Mouse (Mus musculus) forelimb bud, embryonic 11.5 days (tissue): ENCODE measurements around the gene Nlk.
"Not testable (repeated sequence)": the region's sequence is repeated elsewhere in the genome, so short reads cannot be mapped to it uniquely, and the experiment has no call there.

Source experiments
- DNase-seq: peaks from one replicate; pipeline ENCODE4 v3.0.0-alpha.2; 2012; ENCODE audit warnings: low read depth, low spot score

The Nlk gene

DNA sequence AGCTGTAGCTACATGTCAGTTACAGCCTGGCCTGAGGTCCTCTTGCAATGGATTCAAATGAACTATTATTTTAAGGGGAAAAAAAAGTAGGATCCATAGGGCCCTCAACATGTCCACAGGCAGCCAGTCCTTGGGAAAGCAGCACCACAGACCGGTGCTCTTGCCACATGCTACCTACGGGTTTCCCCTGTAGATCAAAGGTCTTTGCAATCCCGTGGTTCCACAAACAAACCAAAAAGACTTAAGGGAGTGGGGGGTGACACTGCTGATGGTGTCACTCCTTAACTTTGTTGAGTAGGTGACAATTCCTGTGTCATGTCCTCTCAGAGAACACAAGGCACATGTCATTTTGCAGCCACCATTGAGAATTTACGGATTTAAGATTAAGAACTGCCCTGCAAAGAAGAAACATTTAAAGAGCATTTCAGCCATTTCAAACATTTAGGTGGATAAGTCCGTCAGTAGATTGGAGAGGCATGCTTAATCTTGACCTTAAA lies 147.6 kb downstream of the Nlk start:
- no peak for DNase-seq

DNA sequence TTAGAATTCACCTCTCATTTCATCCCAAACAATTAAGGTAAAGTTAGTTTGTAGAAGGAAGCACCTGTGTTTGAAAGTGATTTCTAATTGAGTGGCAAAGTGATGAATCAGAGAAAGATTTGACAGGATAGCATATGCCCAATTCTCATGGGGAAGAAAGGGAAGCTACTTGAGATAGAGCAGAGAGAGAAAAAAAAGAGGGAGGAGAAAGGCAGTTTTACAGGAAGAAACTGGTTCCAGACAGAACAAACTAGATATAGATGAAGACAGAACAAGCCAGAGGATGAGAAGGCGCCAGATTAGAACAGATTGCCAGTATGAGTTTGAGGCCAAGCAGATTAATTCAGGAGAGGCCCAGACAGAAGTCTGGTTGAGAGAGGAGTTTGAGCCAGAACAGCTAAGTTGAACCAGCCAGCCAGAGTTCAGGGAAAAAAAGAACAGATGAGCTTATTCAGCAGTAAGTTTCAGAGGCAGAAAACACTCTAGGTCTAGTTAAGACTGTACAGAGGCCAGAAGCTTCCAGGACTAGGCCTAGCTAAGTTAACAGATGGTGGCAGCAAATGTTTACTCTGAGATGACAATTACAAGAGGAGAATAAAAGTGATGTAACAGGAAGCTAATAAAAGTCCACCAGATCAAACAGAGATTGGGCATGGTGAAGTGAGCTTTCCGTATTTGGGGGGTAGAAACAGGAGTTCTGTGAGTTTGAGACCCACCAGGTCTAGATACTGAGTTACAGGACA lies 149.3 kb downstream of the Nlk start:
- no peak for DNase-seq

DNA sequence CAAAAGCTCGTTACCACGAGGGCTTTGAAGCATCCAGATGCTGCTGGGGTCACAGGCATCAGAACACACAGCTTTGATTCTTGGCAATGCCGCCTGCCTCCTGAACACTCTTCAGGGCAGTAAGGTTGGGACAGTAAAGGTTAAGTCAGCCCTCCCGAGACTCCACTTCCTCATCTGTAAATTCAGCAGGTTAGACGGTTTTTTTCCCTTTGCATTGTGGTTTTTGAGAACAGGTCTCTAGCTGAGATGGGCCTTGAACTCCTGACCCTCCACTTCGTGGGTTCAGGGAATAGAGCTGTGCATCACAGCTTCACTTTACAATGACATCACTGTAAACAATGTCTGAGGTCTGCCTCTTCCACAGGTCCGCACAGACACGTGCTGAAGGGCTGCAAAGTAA lies 152.0 kb downstream of the Nlk start:
- no peak for DNase-seq

DNA sequence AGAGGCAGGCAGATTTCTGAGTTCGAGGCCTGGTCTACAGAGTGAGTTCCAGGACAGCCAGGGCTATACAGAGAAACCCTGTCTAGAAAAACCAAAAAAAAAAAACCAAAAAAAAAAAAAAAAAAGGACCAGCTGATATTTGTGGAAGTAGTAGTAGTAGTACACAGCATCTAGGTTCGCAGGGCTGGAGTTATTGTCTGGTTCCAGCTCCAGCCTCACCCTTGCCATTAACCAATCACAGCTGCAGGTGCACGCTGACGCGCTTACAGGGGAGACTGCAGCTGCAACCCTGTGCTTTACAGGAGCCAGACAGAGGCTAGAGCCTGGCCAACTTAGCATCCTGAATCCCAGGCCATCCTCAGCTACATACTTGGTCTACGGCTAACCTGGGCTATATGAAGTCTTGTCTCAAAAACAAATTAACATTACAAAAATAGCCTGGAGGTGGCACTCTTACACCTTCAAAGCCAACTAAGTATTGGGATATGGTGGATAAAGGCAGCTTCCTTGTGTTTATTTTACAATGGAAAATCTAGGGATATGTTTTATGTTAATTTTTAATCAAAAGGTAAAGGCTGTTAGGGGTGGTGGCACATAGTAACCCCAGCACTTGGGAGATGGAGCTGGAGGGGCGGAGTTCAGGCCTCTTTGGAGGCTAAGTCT lies 152.6 kb downstream of the Nlk start:
- no peak for DNase-seq

DNA sequence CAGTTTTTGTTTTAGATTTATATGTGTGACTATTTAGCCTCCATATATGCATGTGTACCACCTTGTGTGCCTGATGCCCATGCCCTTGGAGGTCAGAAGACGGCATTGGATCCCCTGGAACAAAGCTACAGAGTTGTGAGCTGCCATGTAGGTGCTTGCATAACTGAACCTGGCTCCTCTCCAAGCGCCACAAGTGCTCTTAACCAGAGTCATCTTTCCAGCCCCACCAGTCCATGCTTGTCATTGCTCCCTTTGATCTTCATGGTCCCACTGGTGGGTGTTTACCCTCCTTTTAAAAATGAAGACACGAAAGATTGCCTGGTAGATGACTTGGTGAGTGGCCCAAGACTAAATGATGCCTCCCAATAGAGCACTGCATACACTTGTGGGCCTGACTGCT lies 156.8 kb downstream of the Nlk start:
- DNase-seq: no peak

DNA sequence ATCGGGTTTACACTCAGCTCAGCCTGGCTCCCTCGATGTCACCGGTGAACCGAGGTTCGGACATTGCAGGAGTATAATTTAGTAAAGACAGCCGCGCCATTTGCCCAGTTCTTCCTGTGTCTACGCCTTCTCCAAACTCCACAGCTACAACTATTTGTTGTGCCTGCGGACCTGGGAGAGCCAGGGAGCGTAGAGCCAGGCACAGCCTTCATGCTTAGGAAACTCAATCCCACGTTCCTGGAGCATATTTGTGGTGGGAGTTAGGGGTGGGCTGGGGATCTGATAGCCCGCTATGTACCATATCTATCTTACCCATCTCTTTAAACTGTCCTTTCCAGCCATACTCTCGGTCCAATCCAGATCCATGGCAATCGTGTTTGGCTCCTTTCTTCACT lies 160.5 kb downstream of the Nlk start:
- no peak for DNase-seq

DNA sequence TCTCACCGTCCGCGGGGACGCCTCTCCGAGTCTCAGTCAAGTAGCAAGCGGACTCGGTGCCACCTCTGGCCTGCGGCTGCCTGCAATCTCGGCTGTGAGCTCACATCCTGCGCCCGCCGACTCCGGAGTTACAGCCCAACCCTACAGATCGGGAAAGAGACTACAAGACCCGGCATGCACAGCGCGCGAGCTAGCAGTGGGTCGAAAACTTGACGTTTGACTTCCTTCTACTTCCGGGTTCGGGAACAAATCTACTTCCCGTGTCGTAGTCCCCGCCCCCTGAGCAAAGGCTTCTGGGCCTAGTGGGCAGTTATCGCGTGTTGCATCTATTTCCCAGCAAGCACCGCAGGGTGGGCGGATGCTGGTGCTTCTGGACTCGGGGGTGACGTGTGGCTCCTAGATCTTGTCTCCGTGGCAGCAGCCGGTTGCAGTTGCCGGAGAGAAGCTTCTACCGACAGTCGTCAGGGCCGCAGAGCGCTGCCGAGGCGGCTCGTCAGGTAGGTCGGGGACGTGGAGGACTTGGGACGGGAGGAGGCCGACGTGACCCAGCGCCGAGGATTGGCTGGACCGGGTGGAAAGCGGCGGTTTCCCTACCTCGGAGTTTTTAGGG lies 161.0 kb downstream of the Nlk start, which contains the start of the genes Tnfaip1 and Ift20:
TSS of gene Tnfaip1 (minus strand) at position 253 of the 610 bp plus-strand sequence.
TSS of gene Ift20 (plus strand) at position 282 of the 610 bp plus-strand sequence.
- DNase-seq: peak; percentile 98

DNA sequence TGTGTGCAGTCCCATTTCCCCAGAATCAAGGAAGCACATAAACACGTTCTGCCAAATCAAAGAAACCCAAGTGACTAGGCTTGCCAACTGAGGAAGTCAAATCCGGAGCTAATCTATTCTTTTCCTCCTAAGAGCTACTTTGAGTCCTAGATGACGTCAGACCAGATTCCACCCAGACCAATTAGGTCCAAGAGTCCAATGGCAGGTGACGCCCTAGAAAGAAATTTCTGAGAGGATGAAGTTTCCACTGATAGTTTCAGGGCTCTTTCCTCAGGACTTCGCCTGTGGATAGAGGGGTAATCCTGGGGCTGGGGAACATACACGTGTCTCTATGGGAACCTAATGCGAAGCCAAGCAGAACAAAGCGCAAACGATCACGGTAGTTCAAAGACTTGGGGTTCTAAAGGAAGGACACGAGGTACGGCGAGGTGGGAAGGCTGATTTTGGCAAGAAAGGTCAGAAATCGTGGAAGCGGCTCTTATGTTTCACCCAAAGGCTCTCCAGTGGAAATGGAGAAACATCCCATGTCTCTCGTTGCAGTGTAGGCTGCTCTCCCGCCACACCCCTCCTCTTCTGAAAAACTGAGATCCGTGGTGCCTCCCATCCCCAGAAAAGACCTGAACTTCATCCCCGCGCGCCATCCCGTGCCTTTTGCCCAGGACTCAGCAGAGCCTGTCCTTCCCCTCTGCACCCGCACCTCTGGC lies 161.6 kb downstream of the Nlk start:
- DNase-seq: peak; percentile 62

DNA sequence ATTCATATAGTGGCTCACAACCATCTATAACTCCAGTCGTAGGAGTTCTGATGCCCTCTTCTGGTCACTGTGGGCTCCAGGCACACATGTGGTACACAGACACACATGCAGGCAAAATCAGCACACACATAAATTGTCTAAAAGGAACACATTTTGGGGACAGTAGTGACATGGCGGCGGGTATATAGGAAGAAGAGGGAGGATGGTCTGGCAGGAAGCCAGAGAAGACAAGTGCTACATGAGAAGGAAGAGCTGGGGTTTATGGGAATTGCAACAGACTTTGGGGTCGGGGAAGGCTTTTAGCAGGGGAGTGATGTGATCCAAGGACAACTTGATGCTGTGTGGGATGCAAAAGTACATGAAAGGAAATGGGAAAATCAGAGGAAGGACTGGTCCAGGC lies 162.7 kb downstream of the Nlk start:
- no peak for DNase-seq

DNA sequence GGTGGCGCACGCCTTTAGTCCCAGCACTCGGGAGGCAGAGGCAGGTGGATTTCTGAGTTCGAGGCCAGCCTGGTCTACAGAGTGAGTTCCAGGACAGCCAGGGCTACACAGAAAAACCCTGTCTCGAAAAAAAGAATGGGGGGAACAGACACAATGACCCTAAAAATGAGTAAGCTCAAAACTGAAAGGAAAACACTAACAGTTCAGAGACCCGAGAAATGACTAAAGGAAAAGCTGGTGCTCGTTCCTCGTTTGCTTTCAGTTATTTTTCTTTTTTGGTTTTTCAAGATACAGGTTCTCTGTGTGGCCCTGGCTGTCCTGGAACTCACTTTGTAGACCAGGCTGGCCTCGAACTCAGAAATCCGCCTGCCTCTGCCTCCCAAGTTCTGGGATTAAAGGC lies 165.7 kb downstream of the Nlk start:
- not testable (repeated sequence) for DNase-seq

DNA sequence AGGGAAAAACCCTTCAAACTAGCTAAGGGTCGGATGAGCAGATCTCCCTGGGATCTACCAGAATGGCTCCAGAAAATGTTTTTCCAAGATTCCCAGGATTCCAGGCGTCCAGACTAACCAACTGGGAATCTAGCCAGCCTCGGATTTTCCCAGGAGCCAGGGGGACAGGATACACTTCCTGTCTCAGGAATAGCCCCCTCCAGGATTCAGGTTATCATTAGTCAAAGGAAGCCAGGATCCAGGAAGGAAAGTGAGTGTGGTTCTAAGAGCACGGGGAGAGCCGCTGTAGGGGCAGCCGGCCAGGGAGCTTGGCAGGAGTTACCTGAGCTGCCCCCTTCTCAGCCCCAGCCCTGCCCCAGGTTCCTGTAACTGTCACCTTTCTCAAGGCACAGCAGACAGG lies 166.1 kb downstream of the Nlk start:
- DNase-seq: no peak

DNA sequence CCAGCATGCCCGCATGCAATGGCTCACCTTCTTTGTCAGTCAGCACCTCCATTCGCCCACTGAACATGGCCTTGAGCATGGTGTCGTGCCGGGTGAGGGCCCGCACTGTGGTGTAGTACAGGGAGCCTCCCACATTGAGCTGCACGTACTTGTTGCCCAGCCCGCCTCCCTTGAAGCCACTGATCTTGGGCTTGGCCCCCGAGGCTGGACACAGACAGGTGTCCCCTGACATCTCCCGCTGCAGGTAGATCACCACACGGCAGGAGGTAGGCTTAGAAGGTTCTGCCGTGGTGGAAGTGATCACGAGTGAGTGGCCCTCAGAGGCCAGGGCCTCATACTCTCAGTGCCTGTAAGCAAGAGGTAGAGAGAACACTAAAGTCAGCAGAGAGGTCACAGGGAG lies 167.2 kb downstream of the Nlk start:
- no peak for DNase-seq

DNA sequence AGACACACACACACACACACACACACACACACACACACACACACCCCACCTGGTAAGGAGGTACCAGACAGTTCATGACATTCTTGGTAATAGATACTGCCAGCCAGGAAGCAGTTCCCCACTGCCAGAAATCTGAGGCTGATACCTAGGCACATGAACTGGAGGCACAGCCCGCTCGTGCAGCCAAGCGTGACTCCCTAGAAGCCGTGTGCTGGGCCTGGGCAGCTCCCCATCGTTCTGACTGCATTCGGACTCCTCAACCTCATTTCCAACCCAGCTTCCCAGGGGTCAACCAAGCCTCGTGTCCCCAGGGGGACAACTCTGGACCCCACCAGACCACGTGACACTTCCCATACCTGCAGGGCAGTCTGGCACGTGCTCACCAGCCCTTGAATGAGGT lies 168.5 kb downstream of the Nlk start:
- no peak for DNase-seq

DNA sequence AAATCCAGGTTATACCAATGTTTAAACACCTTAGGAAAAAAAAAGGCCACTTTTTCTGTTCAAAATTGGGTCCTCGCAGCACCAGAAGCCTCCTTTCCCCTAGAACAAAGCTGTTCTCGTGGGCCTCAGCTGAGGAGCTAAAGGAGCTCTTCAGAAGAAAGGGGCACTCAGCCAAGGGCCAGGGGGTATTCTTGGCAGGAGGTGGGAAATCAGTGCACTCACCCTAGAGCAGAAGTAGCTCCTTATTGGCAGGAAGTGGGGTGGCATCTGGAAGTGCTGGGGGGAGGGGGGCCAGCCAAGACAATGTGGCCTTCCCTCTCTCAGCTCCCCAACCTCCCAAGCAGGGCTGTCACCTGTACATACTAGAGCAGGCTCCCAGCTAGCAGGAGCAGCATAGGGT lies 172.3 kb downstream of the Nlk start:
- no peak for DNase-seq

DNA sequence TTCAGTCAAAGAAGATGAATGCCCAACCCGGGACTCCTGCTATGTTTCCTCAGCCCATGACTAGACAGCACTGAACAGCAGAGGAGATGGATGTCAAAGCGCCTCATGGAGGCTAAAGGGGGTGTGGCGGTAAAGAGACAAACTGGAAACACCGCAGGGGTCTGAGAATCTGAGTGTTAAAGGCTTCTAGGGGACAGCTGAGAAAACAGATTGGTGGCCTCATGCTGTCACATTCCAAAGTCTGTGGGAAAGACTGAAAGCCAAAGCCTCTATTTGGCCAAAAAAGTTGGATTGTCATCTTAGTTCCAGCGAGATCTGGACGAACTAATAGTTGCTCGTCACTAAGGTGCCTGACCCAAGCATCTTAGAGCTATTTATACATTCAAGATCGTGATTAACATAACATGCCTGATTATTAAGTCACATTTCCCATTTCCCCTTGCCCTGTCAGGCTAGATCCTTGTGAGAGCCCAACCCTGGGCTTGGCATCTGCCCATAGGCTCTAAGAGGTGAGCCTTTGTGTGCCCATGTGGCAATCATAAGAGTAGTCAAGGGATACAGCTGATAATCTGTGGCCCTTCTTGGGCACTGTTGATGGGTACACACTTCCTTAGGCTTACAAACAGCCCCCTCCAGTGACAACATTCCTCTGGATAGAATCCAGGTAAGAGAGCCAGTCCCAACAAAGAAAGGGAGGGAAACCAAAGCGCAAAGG lies 173.8 kb downstream of the Nlk start:
- DNase-seq: no peak

DNA sequence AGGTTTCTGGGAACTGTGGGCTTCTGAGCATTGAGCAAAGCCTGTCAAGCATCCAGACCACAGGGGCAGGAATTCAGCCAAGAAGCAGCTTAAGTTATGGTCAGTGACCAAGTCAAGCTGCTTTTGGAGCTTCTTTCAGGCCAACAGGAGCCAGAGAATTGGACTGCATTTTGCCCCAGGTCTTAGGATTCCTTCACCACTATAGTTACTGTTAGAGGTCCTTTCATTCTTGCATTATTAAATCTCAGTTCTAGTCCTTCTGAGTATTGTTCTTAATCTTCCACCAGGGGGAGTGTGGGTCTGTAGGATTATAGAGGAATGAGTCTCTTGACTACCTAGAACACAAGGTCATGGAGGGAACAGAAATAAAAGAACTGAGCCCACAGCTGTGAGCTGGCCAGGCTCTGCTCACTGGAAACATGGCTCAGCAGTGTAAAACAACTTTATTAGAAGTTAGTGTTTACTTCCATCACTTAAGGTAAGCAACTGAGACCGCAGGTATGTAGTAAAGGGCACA lies 174.6 kb downstream of the Nlk start:
- DNase-seq: no peak

DNA sequence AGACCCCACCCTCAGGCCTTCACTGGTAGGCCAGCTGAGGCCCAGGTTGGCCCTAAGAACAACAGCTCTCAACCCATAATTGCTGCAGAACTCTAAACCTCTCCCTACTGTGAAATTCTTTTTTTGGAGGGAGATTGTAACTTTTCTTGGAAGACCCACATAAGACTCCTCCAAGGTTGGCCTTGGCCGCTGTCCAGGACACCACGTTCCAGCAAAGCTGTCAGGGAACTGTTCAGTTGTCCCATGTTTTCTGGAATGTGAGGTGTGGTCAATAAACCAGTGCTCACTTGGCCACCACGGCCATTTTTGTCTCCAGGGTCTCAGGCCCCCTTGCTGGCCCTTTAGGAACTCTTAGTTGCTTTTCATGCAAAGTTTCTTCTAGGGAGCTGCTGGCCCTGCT lies 175.3 kb downstream of the Nlk start:
- no peak for DNase-seq

DNA sequence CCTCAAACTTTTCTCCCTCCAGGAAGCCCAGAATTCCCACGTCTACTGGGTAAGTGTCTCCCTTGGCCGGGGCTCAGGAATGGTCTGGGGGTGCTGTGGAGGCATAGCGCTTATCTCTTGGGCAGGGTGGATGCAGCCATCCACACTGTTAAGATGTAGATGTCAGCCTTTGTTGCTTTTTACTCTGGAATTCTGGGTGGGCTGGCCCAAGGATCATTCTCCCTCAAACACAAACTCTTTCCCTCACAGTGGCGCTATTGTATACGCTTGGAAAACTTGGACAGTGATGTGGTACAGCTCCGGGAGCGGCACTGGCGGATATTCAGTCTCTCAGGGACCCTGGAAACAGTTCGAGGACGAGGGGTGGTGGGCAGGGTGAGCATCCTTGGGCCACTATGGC lies 178.2 kb downstream of the Nlk start:
- no peak for DNase-seq
